Mouse (Mus musculus): ENCODE measurements around the gene Pus7l.

DNA sequence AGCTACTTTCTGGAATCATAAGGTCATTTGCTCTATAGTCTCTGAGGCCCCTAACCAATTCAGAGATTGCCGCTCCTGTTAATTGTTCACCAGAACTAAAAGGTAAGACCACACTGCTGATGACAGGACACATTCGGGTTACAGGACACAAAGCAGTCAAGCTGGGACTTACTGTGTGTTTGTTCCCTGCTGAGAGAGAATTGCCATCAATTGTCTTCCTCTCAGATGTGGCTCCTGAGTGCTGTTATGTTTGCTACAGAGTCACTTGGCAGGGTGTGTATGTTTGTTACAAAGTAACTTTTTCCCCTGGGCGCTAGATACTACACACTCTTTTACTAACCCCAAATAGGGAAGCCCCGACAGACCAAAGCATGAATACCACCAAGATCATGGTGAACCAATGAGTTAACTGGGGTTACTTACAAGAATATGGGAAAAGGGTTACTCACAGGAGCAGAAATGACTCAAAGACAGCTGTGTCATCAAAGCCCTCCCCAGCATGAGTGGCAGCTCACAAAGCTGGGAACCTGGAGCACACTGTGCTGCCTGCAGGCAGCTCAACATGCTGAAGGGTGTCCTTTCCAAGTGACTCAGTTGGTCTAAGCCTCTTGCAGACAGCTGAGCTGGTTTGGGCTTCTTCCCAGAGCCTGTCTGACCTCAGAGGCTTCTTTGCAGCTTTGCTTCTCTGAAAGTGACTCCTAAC is 31.4 kb upstream of the Pus7l start:
- TF ChIP-seq POLR2A (IDR thresholded peaks at IDR 0.05; ENCODE audit: borderline replicate concordance, low read depth, low read length) (no peak), CTCF (IDR thresholded peaks at IDR 0.05; ENCODE audit: low read depth, low read length) (no peak)
